Mouse (Mus musculus): ENCODE measurements around the gene Bcl7a. TPM values are rescaled to one million over a fixed set of nuclear protein-coding genes. Genes with fewer than 3 reads are reported as not detected.
A peak's percentile ranks its signal among the peaks of the same experiment; 100 is the strongest.

Bcl7a gene
- polyA plus RNA-seq, 1 experiment from 2014 or later = 15.5 TPM

GRCm38 (mm10) chr5:123378712-123379111, 35.1 kb downstream of the Bcl7a start:
- H3K36me3 ChIP-seq (ENCODE audit: control insufficient read depth, insufficient read depth) = 0 out of 2 replicates have a peak, but pooled peaks cover under 1% of the 10 kb centered on the region
- peaks cover 19% of the 10 kb centered on the region for H3K4me1 ChIP-seq (ENCODE audit: control insufficient read depth, insufficient read depth, low read length)
- no peaks in the 10 kb centered on the region for H3K27me3 ChIP-seq (ENCODE audit: control insufficient read depth, insufficient read depth, low read length)
- no peak overlapping the region for H3K9ac ChIP-seq (ENCODE audit: low read length)
- H3K27ac ChIP-seq (ENCODE audit: low read length) = no peak overlapping the region
- H3K4me3 ChIP-seq (ENCODE audit: low read length) = no peak overlapping the region
- WGBS = 64% methylated on average over 9 of the region's 9 CpGs
- no peak overlapping the region for H3K4me2 ChIP-seq (ENCODE audit: low read depth, low read length)
- H3K9me3 ChIP-seq (replicated peaks; ENCODE audit: control insufficient read depth, low read length) = no peaks in the 10 kb centered on the region
- no peak for ATAC-seq (replicated peaks; ENCODE audit: extremely low read depth, insufficient read depth, low FRiP score)

GRCm38 (mm10) chr5:123379504-123379931, 35.9 kb downstream of the Bcl7a start:
- Histone ChIP-seq H3K4me1 (ENCODE audit: control insufficient read depth, insufficient read depth, low read length) (peaks cover 19% of the 10 kb centered on the region), H3K9ac (ENCODE audit: low read length) (no peak overlapping the region), H3K9me3 (replicated peaks; ENCODE audit: control insufficient read depth, low read length) (no peaks in the 10 kb centered on the region), H3K4me2 (ENCODE audit: low read depth, low read length) (no peak overlapping the region), H3K4me3 (ENCODE audit: low read length) (no peak overlapping the region), H3K36me3 (ENCODE audit: control insufficient read depth, insufficient read depth) (no peaks in the 10 kb centered on the region), H3K27me3 (ENCODE audit: control insufficient read depth, insufficient read depth, low read length) (no peaks in the 10 kb centered on the region), H3K27ac (ENCODE audit: low read length) (no peak overlapping the region)
- WGBS = 53% methylated on average over 5 of the region's 5 CpGs
- ATAC-seq (replicated peaks; ENCODE audit: extremely low read depth, insufficient read depth, low FRiP score) = no peak

GRCm38 (mm10) chr5:123381968-123382367, 38.3 kb downstream of the Bcl7a start:
- Histone ChIP-seq H3K4me3 (ENCODE audit: low read length) (peak overlapping the region; percentile 13; the same call in 1 of the 2 replicates), H3K4me1 (ENCODE audit: control insufficient read depth, insufficient read depth, low read length) (peaks cover 12% of the 10 kb centered on the region), H3K27me3 (ENCODE audit: control insufficient read depth, insufficient read depth, low read length) (no peaks in the 10 kb centered on the region), H3K36me3 (ENCODE audit: control insufficient read depth, insufficient read depth) (no peaks in the 10 kb centered on the region), H3K9me3 (replicated peaks; ENCODE audit: control insufficient read depth, low read length) (peaks cover 4% of the 10 kb centered on the region; the same call in 1 of the 2 replicates), H3K4me2 (ENCODE audit: low read depth, low read length) (peak overlapping the region; percentile 48), H3K27ac (ENCODE audit: low read length) (no peak overlapping the region), H3K9ac (ENCODE audit: low read length) (no peak overlapping the region)
- WGBS = 12% methylated on average over 20 of the region's 20 CpGs
- 0 out of 2 replicates have a peak, but pooled peaks have one; percentile 33 for ATAC-seq (replicated peaks; ENCODE audit: extremely low read depth, insufficient read depth, low FRiP score)

- Histone ChIP-seq H3K27me3 (ENCODE audit: control insufficient read depth, insufficient read depth, low read length) (no peaks in the 10 kb centered on the region), H3K4me1 (ENCODE audit: control insufficient read depth, insufficient read depth, low read length) (peaks cover 7% of the 10 kb centered on the region; the same call in 1 of the 2 replicates), H3K9ac (ENCODE audit: low read length) (no peak overlapping the region), H3K9me3 (replicated peaks; ENCODE audit: control insufficient read depth, low read length) (peaks cover 5% of the 10 kb centered on the region; the same call in 1 of the 2 replicates), H3K36me3 (ENCODE audit: control insufficient read depth, insufficient read depth) (no peaks in the 10 kb centered on the region), H3K27ac (ENCODE audit: low read length) (no peak overlapping the region), H3K4me3 (ENCODE audit: low read length) (no peak overlapping the region), H3K4me2 (ENCODE audit: low read depth, low read length) (no peak overlapping the region)
- no peak for ATAC-seq (replicated peaks; ENCODE audit: extremely low read depth, insufficient read depth, low FRiP score)
- WGBS = 83% methylated on average over 8 of the region's 8 CpGs
Measured at GRCm38 (mm10) chr5:123382686-123383085, 39.1 kb downstream of the Bcl7a start.

GRCm38 (mm10) chr5:123388452-123388851, 44.8 kb downstream of the Bcl7a start:
- no peak for ATAC-seq (replicated peaks; ENCODE audit: extremely low read depth, insufficient read depth, low FRiP score)
- no peak overlapping the region for H3K9ac ChIP-seq (ENCODE audit: low read length)
- H3K4me2 ChIP-seq (ENCODE audit: low read depth, low read length) = no peak overlapping the region
- H3K4me1 ChIP-seq (ENCODE audit: control insufficient read depth, insufficient read depth, low read length) = peaks cover 8% of the 10 kb centered on the region
- no peak overlapping the region for H3K27ac ChIP-seq (ENCODE audit: low read length)
- H3K36me3 ChIP-seq (ENCODE audit: control insufficient read depth, insufficient read depth) = no peaks in the 10 kb centered on the region
- no peaks in the 10 kb centered on the region for H3K27me3 ChIP-seq (ENCODE audit: control insufficient read depth, insufficient read depth, low read length)
- H3K9me3 ChIP-seq (replicated peaks; ENCODE audit: control insufficient read depth, low read length) = peaks cover 5% of the 10 kb centered on the region; the same call in 1 of the 2 replicates
- WGBS = 30% methylated on average over 3 of the region's 3 CpGs
- H3K4me3 ChIP-seq (ENCODE audit: low read length) = no peak overlapping the region

- peak overlapping the region; percentile 62 for H3K4me2 ChIP-seq (ENCODE audit: low read depth, low read length)
- WGBS = 12% methylated on average over 17 of the region's 17 CpGs
- H3K27me3 ChIP-seq (ENCODE audit: control insufficient read depth, insufficient read depth, low read length) = no peaks in the 10 kb centered on the region
- peak overlapping the region; percentile 45 for H3K9ac ChIP-seq (ENCODE audit: low read length)
- peaks cover 5% of the 10 kb centered on the region; the same call in 1 of the 2 replicates for H3K9me3 ChIP-seq (replicated peaks; ENCODE audit: control insufficient read depth, low read length)
- no peak overlapping the region for H3K27ac ChIP-seq (ENCODE audit: low read length)
- peak overlapping the region; percentile 39 for H3K4me3 ChIP-seq (ENCODE audit: low read length)
- H3K36me3 ChIP-seq (ENCODE audit: control insufficient read depth, insufficient read depth) = no peaks in the 10 kb centered on the region
- H3K4me1 ChIP-seq (ENCODE audit: control insufficient read depth, insufficient read depth, low read length) = peaks cover 17% of the 10 kb centered on the region
- ATAC-seq (replicated peaks; ENCODE audit: extremely low read depth, insufficient read depth, low FRiP score) = no peak
Measured at GRCm38 (mm10) chr5:123390536-123391441, 47.2 kb downstream of the Bcl7a start.

GRCm38 (mm10) chr5:123391442-123391809, 47.8 kb downstream of the Bcl7a start:
- H3K4me2 ChIP-seq (ENCODE audit: low read depth, low read length) = peak overlapping the region; percentile 62
- H3K27me3 ChIP-seq (ENCODE audit: control insufficient read depth, insufficient read depth, low read length) = no peaks in the 10 kb centered on the region
- H3K36me3 ChIP-seq (ENCODE audit: control insufficient read depth, insufficient read depth) = no peaks in the 10 kb centered on the region
- peak overlapping the region; percentile 45 for H3K9ac ChIP-seq (ENCODE audit: low read length)
- H3K27ac ChIP-seq (ENCODE audit: low read length) = no peak overlapping the region
- peaks cover 23% of the 10 kb centered on the region for H3K4me1 ChIP-seq (ENCODE audit: control insufficient read depth, insufficient read depth, low read length)
- peaks cover 5% of the 10 kb centered on the region; the same call in 1 of the 2 replicates for H3K9me3 ChIP-seq (replicated peaks; ENCODE audit: control insufficient read depth, low read length)
- peak overlapping the region; percentile 39 for H3K4me3 ChIP-seq (ENCODE audit: low read length)
- ATAC-seq (replicated peaks; ENCODE audit: extremely low read depth, insufficient read depth, low FRiP score) = no peak
- WGBS = 6% methylated on average over 5 of the region's 5 CpGs

- no peaks in the 10 kb centered on the region for H3K27me3 ChIP-seq (ENCODE audit: control insufficient read depth, insufficient read depth, low read length)
- H3K4me1 ChIP-seq (ENCODE audit: control insufficient read depth, insufficient read depth, low read length) = peaks cover 43% of the 10 kb centered on the region
- peak overlapping the region; percentile 97 for H3K4me3 ChIP-seq (ENCODE audit: low read length)
- no peak for ATAC-seq (replicated peaks; ENCODE audit: extremely low read depth, insufficient read depth, low FRiP score)
- H3K4me2 ChIP-seq (ENCODE audit: low read depth, low read length) = peak overlapping the region; percentile 88
- no peaks in the 10 kb centered on the region for H3K9me3 ChIP-seq (replicated peaks; ENCODE audit: control insufficient read depth, low read length)
- H3K9ac ChIP-seq (ENCODE audit: low read length) = peak overlapping the region; percentile 95
- H3K36me3 ChIP-seq (ENCODE audit: control insufficient read depth, insufficient read depth) = no peaks in the 10 kb centered on the region
- peak overlapping the region; percentile 94 for H3K27ac ChIP-seq (ENCODE audit: low read length)
- WGBS = 10% methylated on average over 5 of the region's 5 CpGs
Measured at GRCm38 (mm10) chr5:123393786-123394302, 50.2 kb downstream of the Bcl7a start.
